Mouse (Mus musculus) cerebellum, postnatal 4 days (tissue): ENCODE data around the gene Cd300ld2.
"Not testable (repeated sequence)": the region's sequence is repeated elsewhere in the genome, so short reads cannot be mapped to it uniquely, and the experiment has no call there.

Experiments used
- DNase-seq, 2 experiments: peaks; one replicate each; pipeline ENCODE4 v3.0.0; 2022; ENCODE audit warnings: low spot score in 2 of 2, mixed read lengths in 1 of 2

The Cd300ld2 gene

GRCm38 (mm10) chr11:115016093-115016492 is at the start of gene Cd300ld2:
Gene Cd300ld2, minus strand, starts transcription at chr11:115016193.
- not testable (repeated sequence) for DNase-seq

DNA sequence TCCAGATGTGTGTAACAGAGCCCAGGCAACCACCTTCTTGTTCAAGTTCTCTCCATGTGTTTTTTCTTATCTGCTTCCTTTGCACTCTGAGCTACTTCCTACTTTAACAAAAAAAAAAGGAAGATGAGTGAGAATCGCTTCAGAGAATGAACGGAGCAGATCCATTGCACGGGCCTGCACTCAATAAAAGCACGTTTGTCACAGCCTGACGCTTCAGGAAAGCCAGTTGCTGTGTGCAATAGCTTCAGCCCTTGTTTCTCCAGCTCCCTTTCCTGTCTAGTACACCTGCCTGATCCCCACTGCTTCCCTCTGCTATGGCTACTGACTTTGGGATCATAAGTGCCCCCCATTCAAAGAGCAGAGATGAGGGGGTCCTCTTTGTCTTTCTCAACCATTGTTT is 46.1 kb upstream of the Cd300ld2 start, which contains the start of gene Cd300e:
Gene Cd300e, minus strand, starts transcription at position 101 of the 400 bp plus-strand sequence.
- no peak for DNase-seq

GRCm38 (mm10) chr11:115059797-115060196 is 43.8 kb upstream of the Cd300ld2 start:
- no peak for DNase-seq

DNA sequence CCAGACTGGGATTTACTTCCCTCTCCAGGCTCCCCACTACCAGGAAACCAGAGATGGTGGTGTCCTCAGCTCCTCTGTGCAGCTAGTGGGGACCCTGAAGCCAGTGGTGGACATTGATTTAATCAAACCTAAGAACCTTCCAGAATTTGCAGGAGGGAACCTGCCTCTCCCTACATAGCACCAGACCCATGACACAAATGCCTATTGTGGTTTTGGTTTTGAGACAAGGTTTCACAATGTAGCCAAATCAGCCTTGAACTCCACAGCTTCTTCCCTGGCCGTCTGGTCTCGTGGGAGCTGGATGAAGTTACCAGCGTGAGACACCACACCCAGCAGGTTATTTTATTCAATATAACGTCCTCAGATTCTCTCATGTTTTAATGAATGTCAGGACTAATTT is 42.7 kb upstream of the Cd300ld2 start:
- no peak for DNase-seq

GRCm38 (mm10) chr11:115054537-115054936 is 38.5 kb upstream of the Cd300ld2 start:
- no peak for DNase-seq

GRCm38 (mm10) chr11:115052991-115053390 is 37.0 kb upstream of the Cd300ld2 start:
- DNase-seq, result peak in 1 of 2 experiments; percentile 8

GRCm38 (mm10) chr11:115052206-115052605 is 36.2 kb upstream of the Cd300ld2 start:
- DNase-seq, result no peak

DNA sequence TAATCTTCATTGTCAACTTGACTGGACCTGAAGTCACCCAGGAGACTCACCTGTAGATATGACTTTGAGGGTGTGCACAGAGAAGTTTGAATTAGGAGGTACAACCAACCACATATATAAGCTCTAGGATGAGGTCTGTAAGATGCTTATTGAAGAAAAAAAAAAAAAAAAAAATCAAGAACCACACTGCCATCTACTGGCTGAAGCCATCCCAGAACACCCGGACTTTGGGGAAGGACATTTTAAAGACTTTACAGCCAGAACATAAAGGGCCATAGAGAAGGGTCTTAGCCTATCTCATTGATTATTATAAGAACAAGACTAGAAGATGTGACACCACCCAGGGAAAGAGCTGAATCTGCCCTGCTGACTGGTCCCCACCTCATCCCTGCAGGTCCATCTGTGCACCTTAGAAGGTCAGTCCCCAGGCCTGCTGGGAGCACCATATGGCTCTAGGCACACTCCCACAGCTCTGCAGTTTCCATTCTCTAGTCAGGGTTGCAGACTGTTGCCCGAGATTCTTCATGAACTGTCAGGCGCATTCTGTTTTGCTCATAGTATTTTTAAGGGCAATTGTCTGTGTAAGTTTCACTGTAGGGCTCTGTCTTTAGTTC is 33.4 kb upstream of the Cd300ld2 start:
- no peak for DNase-seq

- no peak for DNase-seq
Observed at GRCm38 (mm10) chr11:115048259-115048658, 32.3 kb upstream of the Cd300ld2 start, which contains the start of gene Cd300ld3. Gene Cd300ld3, minus strand, starts transcription at chr11:115048409.

GRCm38 (mm10) chr11:115037669-115038068 is 21.7 kb upstream of the Cd300ld2 start, which contains the start of gene Cd300ld5:
Gene Cd300ld5, minus strand, starts transcription at chr11:115037769.
- not testable (repeated sequence) for DNase-seq

- DNase-seq, result not testable (repeated sequence)
Observed at GRCm38 (mm10) chr11:115026912-115027311, 10.9 kb upstream of the Cd300ld2 start, which contains the start of gene Cd300ld4. Gene Cd300ld4, minus strand, starts transcription at chr11:115027012.

GRCm38 (mm10) chr11:115004070-115004469 is 11.9 kb downstream of the Cd300ld2 start:
- DNase-seq, result no peak

- DNase-seq, result no peak
Observed at GRCm38 (mm10) chr11:115001474-115002040, 14.4 kb downstream of the Cd300ld2 start, which contains the start of gene Cd300c2. Gene Cd300c2, minus strand, starts transcription at chr11:115001880.

- no peak for DNase-seq
Observed at GRCm38 (mm10) chr11:114989793-114990192, 26.2 kb downstream of the Cd300ld2 start, which contains the start of gene Cd300ld. Gene Cd300ld, minus strand, starts transcription at chr11:114989922.

DNA sequence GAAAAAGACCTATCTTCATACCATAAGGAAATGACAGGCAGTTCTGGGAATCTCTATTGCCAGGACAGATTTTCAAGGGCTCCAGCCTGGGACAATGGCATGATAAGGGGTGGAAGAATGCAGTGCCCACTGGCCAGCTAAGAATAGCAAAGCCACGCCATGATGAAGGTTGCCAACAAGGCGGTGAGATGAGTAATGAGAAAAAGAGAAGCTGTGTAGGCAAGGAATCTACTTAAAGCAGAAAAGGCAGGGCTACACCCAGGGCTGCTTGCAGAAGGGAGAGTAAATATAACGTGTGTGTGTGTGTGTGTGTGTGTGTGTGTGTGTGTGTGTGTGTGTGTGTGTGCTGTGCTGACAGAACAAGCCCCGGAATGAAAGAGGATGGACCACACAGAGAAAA is 34.1 kb downstream of the Cd300ld2 start:
- DNase-seq, result no peak

GRCm38 (mm10) chr11:114972726-114973125 is 43.3 kb downstream of the Cd300ld2 start:
- DNase-seq, result peak in 1 of 2 experiments; percentile 4

- DNase-seq, result no peak
Observed at GRCm38 (mm10) chr11:114968752-114969207, 47.2 kb downstream of the Cd300ld2 start, which contains the start of gene Cd300c. Gene Cd300c, minus strand, starts transcription at chr11:114969157.

GRCm38 (mm10) chr11:114965182-114965828 is 50.7 kb downstream of the Cd300ld2 start:
- DNase-seq, result no peak

GRCm38 (mm10) chr11:114960369-114960768 is 55.6 kb downstream of the Cd300ld2 start:
- no peak for DNase-seq
